Mouse (Mus musculus): ENCODE measurements at regions not wholly inside any gene's neighbourhood (a gene's known extent, or its start where the extent isn't known, plus 50 kb on each side); places are given as distances from the start of the nearest gene placed in this dataset.

DNA sequence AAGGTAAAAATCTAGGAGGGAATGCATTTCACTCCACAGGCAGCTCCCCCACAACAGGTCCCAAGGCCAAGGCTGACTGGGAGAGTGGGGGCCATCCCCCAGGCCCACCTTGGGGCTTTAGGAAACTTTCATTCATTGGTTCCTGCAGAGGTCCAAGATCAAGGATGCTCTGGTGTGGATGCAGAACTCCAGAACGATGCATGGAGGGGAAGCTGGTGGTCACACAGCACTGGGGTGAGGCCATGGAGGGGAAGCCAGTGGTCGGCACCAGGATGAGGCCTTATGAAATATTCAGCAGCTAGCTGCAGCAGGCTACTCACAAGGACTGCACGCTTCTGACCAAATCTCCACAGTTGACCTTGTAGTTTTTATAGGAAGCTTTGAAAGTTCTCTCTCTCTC lies 279.7 kb downstream of the Cdh26 start:
- no peak for TF ChIP-seq CTCF (IDR thresholded peaks at IDR 0.05; ENCODE audit: insufficient read depth, low read length)
- no peak for TF ChIP-seq POLR2A (IDR thresholded peaks at IDR 0.05; ENCODE audit: borderline replicate concordance, extremely low read depth, low read depth, low read length)
